Mouse (Mus musculus): ENCODE data around the gene Il27ra. TPM values are rescaled to one million over a fixed set of nuclear protein-coding genes. Genes with fewer than 3 reads are reported as not detected.

Il27ra gene
- polyA plus RNA-seq, 1 experiment from 2014 or later = 1.2 TPM

DNA sequence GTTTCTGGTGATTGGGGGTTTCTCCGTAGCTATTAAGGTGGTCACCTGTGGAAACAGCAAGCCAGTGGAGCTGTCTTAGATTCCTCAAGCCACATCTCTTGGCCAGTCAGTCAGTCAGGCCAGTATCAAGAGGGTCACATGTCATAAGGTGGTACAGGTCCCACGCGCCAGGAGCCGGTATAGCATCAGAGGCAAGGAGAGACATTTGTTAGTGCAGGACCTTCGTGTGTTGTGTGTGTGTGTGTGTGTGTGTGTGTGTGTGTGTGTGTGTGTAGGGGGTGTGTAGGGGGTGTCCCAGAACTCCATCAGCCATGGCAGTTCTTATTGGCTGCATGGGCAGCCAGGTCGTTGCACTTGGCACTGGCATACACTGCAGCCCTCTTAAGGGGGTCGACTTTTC, 25.5 kb upstream of the Il27ra start:
- peaks cover 36% of the 10 kb centered on the region for H3K4me1 ChIP-seq (ENCODE audit: control insufficient read depth, insufficient read depth, low read length)
- no peaks in the 10 kb centered on the region for H3K36me3 ChIP-seq (ENCODE audit: control insufficient read depth, insufficient read depth, low read length)
- no peak overlapping the region for H3K27ac ChIP-seq (ENCODE audit: low read length)
- H3K4me2 ChIP-seq (ENCODE audit: low read depth, low read length) = peak overlapping the region; percentile 59
- H3K27me3 ChIP-seq (replicated peaks; ENCODE audit: control insufficient read depth, insufficient read depth, low read length) = no peaks in the 10 kb centered on the region
- WGBS = 76% methylated on average over 7 of the region's 7 CpGs
- ATAC-seq = no peak
- H3K9me3 ChIP-seq (ENCODE audit: control insufficient read depth, low read length) = no peaks in the 10 kb centered on the region
- H3K4me3 ChIP-seq (ENCODE audit: low read length) = peak overlapping the region; percentile 97
- peak overlapping the region; percentile 35; the same call in 1 of the 2 replicates for H3K9ac ChIP-seq (ENCODE audit: low read depth, low read length)

DNA sequence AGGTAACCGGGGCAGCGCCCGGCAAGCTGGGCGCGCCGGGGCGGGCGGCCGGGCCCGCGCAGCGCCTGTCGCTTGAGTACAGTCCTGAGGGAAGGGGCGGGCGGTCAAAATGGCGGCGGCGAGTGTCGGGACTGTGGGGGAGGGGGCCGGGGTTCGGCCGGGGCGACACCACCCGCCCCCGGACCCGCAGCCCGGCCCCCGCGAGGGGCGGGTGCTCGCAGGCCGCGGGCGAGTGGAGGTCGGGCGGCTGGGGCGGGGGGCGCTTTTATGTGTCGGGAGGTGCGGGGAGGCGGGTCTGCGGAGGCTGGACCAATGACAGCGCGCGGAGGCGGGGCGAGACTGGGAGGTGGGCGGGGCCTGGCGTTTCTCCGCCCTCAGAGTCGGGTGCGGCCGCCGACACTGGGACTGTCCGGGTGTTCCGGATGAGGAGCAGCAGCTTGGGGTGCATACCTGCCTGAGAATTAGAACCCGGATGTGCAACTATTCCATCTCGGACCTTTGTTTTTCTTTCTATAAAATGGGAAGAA, 24.7 kb upstream of the Il27ra start:
- H3K9me3 ChIP-seq (ENCODE audit: control insufficient read depth, low read length) = no peaks in the 10 kb centered on the region
- H3K36me3 ChIP-seq (ENCODE audit: control insufficient read depth, insufficient read depth, low read length) = no peaks in the 10 kb centered on the region
- H3K9ac ChIP-seq (ENCODE audit: low read depth, low read length) = peak overlapping the region; percentile 91
- WGBS = under 1% methylated on average over 35 of the region's 58 CpGs
- H3K4me3 ChIP-seq (ENCODE audit: low read length) = peak overlapping the region; percentile 97
- H3K4me1 ChIP-seq (ENCODE audit: control insufficient read depth, insufficient read depth, low read length) = peaks cover 33% of the 10 kb centered on the region
- peak overlapping the region; percentile 98 for H3K27ac ChIP-seq (ENCODE audit: low read length)
- H3K4me2 ChIP-seq (ENCODE audit: low read depth, low read length) = peak overlapping the region; percentile 59
- H3K27me3 ChIP-seq (replicated peaks; ENCODE audit: control insufficient read depth, insufficient read depth, low read length) = no peaks in the 10 kb centered on the region
- ATAC-seq = peak; percentile 80

DNA sequence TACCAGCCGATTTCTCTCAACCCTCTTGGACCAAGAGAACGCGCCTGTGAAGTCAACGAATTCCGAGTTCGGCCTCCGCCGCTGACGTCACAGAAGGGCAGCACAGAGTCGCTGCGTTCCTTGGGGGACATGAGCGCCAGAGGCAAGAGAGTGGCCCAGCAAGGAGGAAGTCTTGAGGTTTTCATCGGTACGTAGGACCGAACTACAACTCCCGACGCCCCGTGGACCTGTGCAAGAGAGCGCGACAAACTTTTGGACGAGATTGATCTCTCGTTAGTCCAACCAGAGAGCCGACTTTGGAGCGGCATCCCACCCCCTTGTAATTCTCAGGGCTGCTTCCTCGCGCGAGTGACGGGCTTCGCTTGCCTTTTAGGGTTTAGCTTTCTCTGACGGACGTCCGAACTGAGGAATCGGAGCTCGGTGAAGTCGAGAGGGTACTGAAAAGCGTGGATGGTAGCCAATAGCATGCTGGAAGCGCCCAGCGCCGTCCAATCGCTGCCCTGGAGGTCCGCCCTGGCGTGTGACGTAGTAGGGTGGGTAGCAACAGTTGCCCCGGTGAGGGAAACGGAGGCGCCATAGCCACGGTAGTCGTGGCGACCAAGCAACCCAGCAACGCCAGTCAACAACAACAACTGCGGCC, 24.0 kb upstream of the Il27ra start, which contains the start of gene Rfx1:
Gene Rfx1, plus strand, starts transcription at position 544 of the 640 bp plus-strand sequence.
- Histone ChIP-seq H3K36me3 (ENCODE audit: control insufficient read depth, insufficient read depth, low read length) (no peaks in the 10 kb centered on the region), H3K4me2 (ENCODE audit: low read depth, low read length) (peak within 1 kb of the TSS; percentile 76), H3K27me3 (replicated peaks; ENCODE audit: control insufficient read depth, insufficient read depth, low read length) (no peaks in the 10 kb centered on the region), H3K4me1 (ENCODE audit: control insufficient read depth, insufficient read depth, low read length) (peaks cover 26% of the 10 kb centered on the region), H3K9me3 (ENCODE audit: control insufficient read depth, low read length) (no peaks in the 10 kb centered on the region), H3K4me3 (ENCODE audit: low read length) (peak within 1 kb of the TSS; percentile 97), H3K9ac (ENCODE audit: low read depth, low read length) (peak within 1 kb of the TSS; percentile 91), H3K27ac (ENCODE audit: low read length) (peak within 1 kb of the TSS; percentile 98)
- ATAC-seq = peak; percentile 98
- WGBS = under 1% methylated on average over 51 of the region's 51 CpGs

DNA sequence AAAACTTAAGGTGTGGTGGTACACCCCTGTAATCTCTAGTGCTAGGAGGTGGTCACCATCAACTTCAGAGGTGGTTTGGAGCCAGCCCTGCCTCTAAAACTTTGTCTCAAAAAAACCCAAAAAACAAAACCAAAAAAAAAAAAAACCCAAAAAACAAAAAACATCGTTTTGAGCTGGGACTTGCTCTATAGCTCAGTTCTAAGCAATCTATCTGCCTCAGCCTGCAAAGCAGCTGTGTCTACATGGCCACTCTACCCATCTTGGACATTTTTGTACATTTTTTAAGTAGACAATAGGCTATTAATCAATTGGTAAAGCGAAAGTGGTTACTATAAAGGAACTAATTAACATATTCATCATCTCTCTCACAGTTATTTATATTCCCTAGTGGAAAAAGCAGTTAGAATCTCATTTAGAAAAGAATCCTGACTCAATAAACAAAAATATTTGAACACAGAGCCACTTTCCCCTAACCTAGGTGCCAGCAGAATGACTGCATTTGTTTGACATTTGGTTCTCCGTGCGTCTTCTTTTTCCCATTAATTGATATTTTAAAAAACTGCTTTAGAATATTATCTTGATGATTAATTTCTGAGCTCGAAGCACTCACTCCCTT, 23.2 kb upstream of the Il27ra start:
- no peaks in the 10 kb centered on the region for H3K9me3 ChIP-seq (ENCODE audit: control insufficient read depth, low read length)
- H3K4me3 ChIP-seq (ENCODE audit: low read length) = peak overlapping the region; percentile 68
- peak overlapping the region; percentile 84 for H3K9ac ChIP-seq (ENCODE audit: low read depth, low read length)
- ATAC-seq = no peak
- H3K4me1 ChIP-seq (ENCODE audit: control insufficient read depth, insufficient read depth, low read length) = peaks cover 25% of the 10 kb centered on the region
- WGBS = 22% methylated on average over 5 of the region's 5 CpGs
- no peaks in the 10 kb centered on the region for H3K36me3 ChIP-seq (ENCODE audit: control insufficient read depth, insufficient read depth, low read length)
- no peaks in the 10 kb centered on the region for H3K27me3 ChIP-seq (replicated peaks; ENCODE audit: control insufficient read depth, insufficient read depth, low read length)
- peak overlapping the region; percentile 76 for H3K4me2 ChIP-seq (ENCODE audit: low read depth, low read length)
- peak overlapping the region; percentile 89; the same call in 1 of the 2 replicates for H3K27ac ChIP-seq (ENCODE audit: low read length)

DNA sequence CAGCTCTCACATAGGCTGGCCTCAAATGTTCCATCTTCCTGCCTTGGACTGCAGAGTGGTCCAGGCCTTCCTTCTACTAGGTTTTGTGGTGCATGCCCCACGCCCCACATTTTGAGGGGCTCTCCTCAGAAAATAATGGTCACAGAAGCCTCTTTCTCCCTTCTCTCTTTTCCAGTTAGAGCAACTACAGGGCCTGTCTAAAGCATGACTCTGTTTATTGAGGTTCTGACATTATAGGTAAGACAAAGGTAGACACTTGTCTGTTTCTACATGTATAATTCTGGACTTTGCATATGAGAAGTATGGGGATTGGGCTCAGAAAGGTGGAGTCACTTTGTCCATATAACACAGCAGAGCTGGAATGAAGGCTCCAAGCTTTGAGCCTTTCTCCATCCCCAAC, 22.6 kb upstream of the Il27ra start, which contains the start of gene Gm10643:
Gene Gm10643, minus strand, starts transcription at position 101 of the 400 bp plus-strand sequence.
- WGBS = 87% methylated on average over 1 of the region's 1 CpGs
- Histone ChIP-seq H3K36me3 (ENCODE audit: control insufficient read depth, insufficient read depth, low read length) (no peaks in the 10 kb centered on the region), H3K9me3 (ENCODE audit: control insufficient read depth, low read length) (no peaks in the 10 kb centered on the region), H3K4me2 (ENCODE audit: low read depth, low read length) (peak within 1 kb of the TSS; percentile 76), H3K9ac (ENCODE audit: low read depth, low read length) (peak within 1 kb of the TSS; percentile 84), H3K4me1 (ENCODE audit: control insufficient read depth, insufficient read depth, low read length) (peaks cover 24% of the 10 kb centered on the region), H3K4me3 (ENCODE audit: low read length) (peak within 1 kb of the TSS; percentile 68), H3K27me3 (replicated peaks; ENCODE audit: control insufficient read depth, insufficient read depth, low read length) (no peaks in the 10 kb centered on the region), H3K27ac (ENCODE audit: low read length) (peak within 1 kb of the TSS; percentile 89)
- ATAC-seq = no peak

DNA sequence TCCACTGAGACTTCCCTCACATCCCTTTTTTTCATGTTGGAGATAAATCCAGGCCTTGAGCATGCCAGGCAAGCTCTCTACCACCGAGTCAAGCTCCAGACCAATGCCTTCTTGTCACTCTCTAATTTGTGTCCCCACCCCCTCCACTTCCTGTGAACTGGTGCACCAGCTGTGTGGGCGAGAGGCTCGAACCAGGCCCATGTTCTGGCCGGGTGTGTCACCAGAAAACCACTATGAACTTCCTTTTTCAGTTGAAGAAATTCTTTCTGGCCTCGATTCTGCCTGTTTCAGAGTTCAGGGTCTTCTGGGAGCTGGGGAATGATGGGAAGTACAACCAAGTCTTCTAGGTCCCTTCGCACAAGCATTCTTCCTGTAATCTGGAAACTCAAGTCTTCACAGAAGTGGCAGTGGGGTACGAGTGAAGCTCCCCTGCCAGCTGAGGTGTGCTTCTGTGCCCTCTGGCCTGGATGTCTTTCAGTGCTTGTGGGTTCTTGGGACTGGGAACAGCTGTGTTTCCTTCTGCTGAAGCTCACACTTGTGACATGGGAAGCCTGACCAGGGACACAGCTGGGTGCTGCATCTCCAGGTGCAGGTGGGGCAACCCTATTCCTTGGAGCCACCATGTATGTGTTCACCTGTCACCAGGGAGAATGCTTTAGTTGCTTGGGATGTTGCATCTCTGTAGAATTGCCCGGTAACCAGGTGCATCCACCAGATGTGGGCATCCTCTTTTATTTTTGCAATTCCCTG, 21.6 kb upstream of the Il27ra start:
- Histone ChIP-seq H3K36me3 (ENCODE audit: control insufficient read depth, insufficient read depth, low read length) (no peaks in the 10 kb centered on the region), H3K9me3 (ENCODE audit: control insufficient read depth, low read length) (no peaks in the 10 kb centered on the region), H3K9ac (ENCODE audit: low read depth, low read length) (no peak overlapping the region), H3K4me2 (ENCODE audit: low read depth, low read length) (no peak overlapping the region), H3K27me3 (replicated peaks; ENCODE audit: control insufficient read depth, insufficient read depth, low read length) (no peaks in the 10 kb centered on the region), H3K4me1 (ENCODE audit: control insufficient read depth, insufficient read depth, low read length) (peaks cover 14% of the 10 kb centered on the region), H3K27ac (ENCODE audit: low read length) (no peak overlapping the region), H3K4me3 (ENCODE audit: low read length) (no peak overlapping the region)
- WGBS = 64% methylated on average over 8 of the region's 8 CpGs
- no peak for ATAC-seq

DNA sequence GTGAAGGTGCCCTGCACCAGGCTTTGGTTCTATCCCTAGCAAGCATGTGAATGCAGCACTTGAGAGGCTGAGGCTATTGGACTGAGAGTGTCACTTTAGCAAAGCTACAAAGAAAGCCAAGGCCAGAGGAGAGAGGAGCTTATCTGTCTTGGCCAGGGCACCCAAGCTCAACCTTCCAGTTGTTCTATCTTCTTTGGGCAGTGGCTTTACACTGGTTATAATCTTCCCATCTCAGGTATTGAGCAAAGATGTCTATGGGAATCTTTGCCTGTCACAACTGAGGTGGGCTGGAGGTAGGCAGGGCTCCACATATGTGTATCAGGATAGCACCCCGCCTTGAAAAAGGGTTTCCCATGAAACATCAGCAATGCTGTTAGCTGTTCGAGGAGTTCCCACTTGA, 17.9 kb upstream of the Il27ra start:
- WGBS = 80% methylated on average over 2 of the region's 2 CpGs
- Histone ChIP-seq H3K4me3 (ENCODE audit: low read length) (no peak overlapping the region), H3K9me3 (ENCODE audit: control insufficient read depth, low read length) (no peaks in the 10 kb centered on the region), H3K27me3 (replicated peaks; ENCODE audit: control insufficient read depth, insufficient read depth, low read length) (no peaks in the 10 kb centered on the region), H3K27ac (ENCODE audit: low read length) (no peak overlapping the region), H3K9ac (ENCODE audit: low read depth, low read length) (no peak overlapping the region), H3K4me1 (ENCODE audit: control insufficient read depth, insufficient read depth, low read length) (no peaks in the 10 kb centered on the region), H3K4me2 (ENCODE audit: low read depth, low read length) (no peak overlapping the region), H3K36me3 (ENCODE audit: control insufficient read depth, insufficient read depth, low read length) (no peaks in the 10 kb centered on the region)
- no peak for ATAC-seq

DNA sequence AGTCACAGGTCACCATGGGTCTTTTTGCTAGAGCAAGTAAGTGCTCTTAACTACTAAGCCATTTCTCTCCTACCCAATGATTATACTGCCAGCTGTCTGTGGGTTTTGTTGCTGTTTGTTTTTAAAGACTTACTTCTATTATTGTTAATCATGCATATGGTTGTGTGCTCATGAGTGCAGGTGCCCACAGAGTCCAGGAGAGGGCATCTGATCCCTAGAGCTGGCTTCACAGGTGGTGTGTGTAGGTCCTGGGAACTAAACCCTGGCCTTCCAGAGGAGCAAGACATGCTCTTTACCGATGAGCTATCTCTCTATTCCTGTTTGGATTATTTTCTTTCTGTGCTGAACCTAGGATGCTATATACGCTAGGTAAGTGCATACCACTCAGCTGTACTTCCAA, 16.8 kb upstream of the Il27ra start:
- Histone ChIP-seq H3K27me3 (replicated peaks; ENCODE audit: control insufficient read depth, insufficient read depth, low read length) (no peaks in the 10 kb centered on the region), H3K9me3 (ENCODE audit: control insufficient read depth, low read length) (no peaks in the 10 kb centered on the region), H3K4me3 (ENCODE audit: low read length) (no peak overlapping the region), H3K27ac (ENCODE audit: low read length) (no peak overlapping the region), H3K4me1 (ENCODE audit: control insufficient read depth, insufficient read depth, low read length) (no peaks in the 10 kb centered on the region), H3K4me2 (ENCODE audit: low read depth, low read length) (no peak overlapping the region), H3K9ac (ENCODE audit: low read depth, low read length) (no peak overlapping the region), H3K36me3 (ENCODE audit: control insufficient read depth, insufficient read depth, low read length) (no peaks in the 10 kb centered on the region)
- no peak for ATAC-seq
- 90% methylated on average over 2 of the region's 2 CpGs for WGBS

DNA sequence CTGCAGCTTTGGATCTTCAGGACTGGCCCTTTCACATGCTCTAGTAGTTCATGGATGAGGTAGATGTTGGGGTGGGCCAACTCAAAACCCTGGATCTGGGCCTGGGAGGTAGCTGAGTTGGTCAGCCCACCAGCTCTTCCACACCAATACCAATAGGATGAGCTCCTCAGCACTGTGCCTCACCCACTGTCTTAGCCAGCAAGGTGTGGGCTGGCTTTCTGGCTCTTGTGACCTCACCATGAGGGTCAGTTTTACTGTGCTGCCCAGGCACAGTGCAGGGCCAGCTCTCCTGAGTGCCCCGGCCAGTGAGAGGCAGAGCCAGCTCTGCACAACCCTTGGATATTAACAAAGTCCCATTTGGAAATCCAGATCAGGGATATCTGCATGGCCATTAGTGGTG, 15.4 kb upstream of the Il27ra start:
- WGBS = 100% methylated on average over 1 of the region's 1 CpGs
- no peaks in the 10 kb centered on the region for H3K36me3 ChIP-seq (ENCODE audit: control insufficient read depth, insufficient read depth, low read length)
- no peak overlapping the region for H3K27ac ChIP-seq (ENCODE audit: low read length)
- H3K4me1 ChIP-seq (ENCODE audit: control insufficient read depth, insufficient read depth, low read length) = no peaks in the 10 kb centered on the region
- H3K9me3 ChIP-seq (ENCODE audit: control insufficient read depth, low read length) = no peaks in the 10 kb centered on the region
- no peaks in the 10 kb centered on the region for H3K27me3 ChIP-seq (replicated peaks; ENCODE audit: control insufficient read depth, insufficient read depth, low read length)
- H3K4me3 ChIP-seq (ENCODE audit: low read length) = no peak overlapping the region
- ATAC-seq = no peak
- no peak overlapping the region for H3K9ac ChIP-seq (ENCODE audit: low read depth, low read length)
- H3K4me2 ChIP-seq (ENCODE audit: low read depth, low read length) = no peak overlapping the region
